Mouse (Mus musculus) heart, postnatal 4 days (tissue): ENCODE measurements at regions not wholly inside any gene's neighbourhood (a gene's known extent, or its start where the extent isn't known, plus 50 kb on each side); places are given as distances from the start of the nearest gene placed in this dataset.

Experiments used
- DNase-seq: peaks from one replicate; pipeline ENCODE4 v3.0.0; 2021

- no peak for DNase-seq
Observed at GRCm38 (mm10) chr2:167778271-167778670, 88.6 kb upstream of the Tmem189 start.

DNA sequence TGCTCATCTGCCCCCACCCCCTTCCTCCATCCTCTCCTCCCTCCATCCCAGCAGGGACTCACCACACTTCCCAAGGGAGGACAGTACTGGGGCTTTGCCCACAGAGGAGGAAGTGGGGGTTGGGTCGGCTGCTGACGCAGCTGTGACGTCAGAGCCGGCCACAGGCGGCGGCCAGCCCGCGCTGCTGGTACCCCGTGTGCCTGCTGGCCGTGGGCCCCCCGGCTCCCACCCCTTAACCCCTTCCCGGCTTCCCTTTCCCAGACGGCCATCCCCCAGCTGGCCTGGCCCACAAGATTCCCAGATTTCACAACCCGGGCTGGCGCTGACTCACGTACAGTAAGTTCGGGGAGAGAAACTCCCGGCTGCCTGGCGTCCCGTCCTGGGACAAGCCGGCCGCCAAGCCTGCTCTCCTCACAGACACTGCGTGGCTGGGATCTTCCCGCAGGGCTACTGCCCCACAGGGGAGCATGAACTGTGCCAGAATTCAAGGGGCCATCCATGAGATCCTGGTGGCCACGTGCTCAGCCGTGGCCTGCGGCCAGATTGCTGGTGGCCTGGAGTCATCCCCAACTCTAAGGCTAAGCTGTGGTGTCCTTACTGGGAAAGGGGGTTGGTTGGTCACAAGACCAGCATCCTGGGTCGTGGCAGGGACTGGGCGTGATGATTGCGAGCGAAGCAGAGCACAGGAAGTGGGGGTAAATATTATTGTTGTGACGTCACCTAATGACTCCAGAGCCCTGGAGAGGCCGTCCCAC lies 87.9 kb upstream of the Tmem189 start:
- DNase-seq, result peak; percentile 91

GRCm38 (mm10) chr2:167776251-167777168 lies 86.9 kb upstream of the Tmem189 start:
- no peak for DNase-seq

- DNase-seq, result peak; percentile 47
Observed at GRCm38 (mm10) chr2:167775218-167775915, 85.7 kb upstream of the Tmem189 start.

DNA sequence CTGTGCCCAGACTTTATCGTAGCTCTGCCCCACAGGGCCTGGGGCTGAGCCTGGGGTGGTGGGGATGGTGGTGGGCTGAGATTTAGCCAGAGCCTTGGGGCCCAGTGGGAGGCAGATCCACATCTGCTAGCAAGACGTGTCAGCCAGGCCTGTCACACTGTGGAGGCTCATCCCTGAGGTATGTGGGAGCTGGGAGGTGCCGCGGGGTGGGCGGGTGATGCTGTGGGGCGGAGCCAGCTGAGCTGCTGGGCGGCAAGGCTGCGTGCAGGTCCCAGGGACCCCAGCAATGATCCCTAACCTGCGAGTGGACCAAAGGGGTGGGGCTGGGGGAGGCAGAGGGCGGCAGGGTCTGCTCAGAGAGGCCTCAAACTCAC lies 85.2 kb upstream of the Tmem189 start:
- no peak for DNase-seq

DNA sequence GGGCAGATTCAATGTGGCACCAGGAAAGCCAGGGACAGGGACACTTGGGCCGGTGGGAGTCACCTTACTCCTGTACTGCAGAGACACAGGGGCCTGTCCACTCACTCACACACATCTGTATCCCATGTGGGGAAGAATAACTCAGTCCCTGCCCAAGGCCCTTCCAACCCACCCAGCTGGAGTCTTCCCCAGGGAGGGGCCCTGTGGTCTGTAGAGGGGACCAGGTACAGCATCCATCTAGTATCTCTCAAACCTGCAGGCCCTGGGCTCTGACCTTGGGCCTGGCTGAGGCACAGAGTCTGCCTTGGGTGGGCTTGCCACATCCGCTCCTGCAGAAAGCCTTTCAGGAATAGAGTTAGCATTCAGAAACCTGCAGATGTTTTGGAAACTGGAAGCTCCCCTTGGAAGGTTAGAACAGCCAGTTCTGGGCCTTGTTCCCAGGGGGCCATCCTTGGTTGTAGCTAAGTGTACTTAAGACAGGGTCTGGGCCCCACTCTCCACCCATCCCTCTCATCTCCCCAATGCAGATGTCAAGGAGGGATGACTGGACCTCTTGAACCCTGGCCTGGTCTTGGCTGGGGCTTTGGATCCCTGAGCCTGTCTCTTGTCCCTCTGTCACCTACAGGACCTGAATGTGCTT lies 84.7 kb upstream of the Tmem189 start:
- no peak for DNase-seq

GRCm38 (mm10) chr2:167772834-167773233 lies 83.2 kb upstream of the Tmem189 start:
- DNase-seq, result no peak

DNA sequence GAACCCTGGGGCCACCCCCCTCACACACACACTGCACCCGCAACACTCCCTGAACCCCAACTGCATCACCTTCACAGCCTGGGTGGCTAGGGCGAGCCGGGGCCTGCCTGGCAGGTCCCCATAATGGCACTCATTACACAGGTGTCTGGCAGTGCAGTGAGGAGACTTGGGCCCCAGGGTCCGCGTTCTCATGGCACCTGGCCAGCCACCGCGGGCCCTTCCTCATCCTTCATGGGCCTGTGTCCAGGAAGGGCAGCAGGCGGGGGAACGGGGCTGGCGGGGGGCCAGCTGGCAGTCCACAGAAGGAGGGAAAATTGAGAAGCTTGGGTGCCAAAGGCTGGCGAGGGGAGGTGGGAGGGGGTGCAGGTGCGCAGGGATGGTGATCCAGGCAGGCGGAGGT lies 78.3 kb upstream of the Tmem189 start:
- DNase-seq, result peak; percentile 65

GRCm38 (mm10) chr2:167767371-167767770 lies 77.7 kb upstream of the Tmem189 start:
- no peak for DNase-seq

GRCm38 (mm10) chr2:167765811-167766210 lies 76.2 kb upstream of the Tmem189 start:
- DNase-seq, result no peak

GRCm38 (mm10) chr2:167765072-167765800 lies 75.6 kb upstream of the Tmem189 start:
- DNase-seq, result peak; percentile 94

- no peak for DNase-seq
Observed at GRCm38 (mm10) chr2:167763891-167764410, 74.3 kb upstream of the Tmem189 start.

GRCm38 (mm10) chr2:167761404-167761936 lies 71.8 kb upstream of the Tmem189 start:
- no peak for DNase-seq

GRCm38 (mm10) chr2:167760681-167761403 lies 71.2 kb upstream of the Tmem189 start:
- DNase-seq, result no peak

GRCm38 (mm10) chr2:167759603-167760390 lies 70.2 kb upstream of the Tmem189 start:
- DNase-seq, result peak; percentile 27

GRCm38 (mm10) chr2:167757157-167757780 lies 67.6 kb upstream of the Tmem189 start:
- DNase-seq, result peak; percentile 51

GRCm38 (mm10) chr2:167756721-167757120 lies 67.1 kb upstream of the Tmem189 start:
- no peak for DNase-seq

DNA sequence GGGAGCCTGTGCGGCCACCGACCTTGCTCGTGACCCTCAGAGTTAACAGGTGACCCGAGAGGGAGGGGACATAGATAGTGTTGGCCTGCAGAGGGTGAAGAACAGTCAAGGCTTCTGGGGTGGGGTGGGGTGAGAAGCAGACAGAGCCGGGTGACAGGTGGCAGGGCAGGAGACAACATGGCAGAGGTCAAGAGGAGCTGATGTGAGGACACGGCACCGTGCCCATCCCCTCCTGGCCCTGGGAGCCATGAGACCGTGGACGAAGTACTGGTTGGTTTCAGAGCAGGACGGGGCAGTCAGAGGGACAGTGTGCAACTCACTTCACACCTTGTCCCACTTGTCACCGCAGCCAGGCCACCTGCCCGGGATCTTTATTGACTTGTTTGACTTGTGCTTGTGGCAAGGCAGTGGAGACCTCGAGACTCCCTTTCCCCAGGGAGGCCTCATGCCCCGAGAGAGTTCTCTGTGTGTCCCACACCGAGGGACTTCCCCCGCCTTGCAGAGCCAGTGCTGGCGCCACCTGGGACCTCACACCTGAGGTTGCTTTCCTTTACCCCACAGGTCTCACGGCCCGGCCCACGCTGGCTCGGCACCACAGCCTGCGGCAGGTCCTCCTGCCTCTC lies 65.4 kb upstream of the Tmem189 start:
- no peak for DNase-seq

DNA sequence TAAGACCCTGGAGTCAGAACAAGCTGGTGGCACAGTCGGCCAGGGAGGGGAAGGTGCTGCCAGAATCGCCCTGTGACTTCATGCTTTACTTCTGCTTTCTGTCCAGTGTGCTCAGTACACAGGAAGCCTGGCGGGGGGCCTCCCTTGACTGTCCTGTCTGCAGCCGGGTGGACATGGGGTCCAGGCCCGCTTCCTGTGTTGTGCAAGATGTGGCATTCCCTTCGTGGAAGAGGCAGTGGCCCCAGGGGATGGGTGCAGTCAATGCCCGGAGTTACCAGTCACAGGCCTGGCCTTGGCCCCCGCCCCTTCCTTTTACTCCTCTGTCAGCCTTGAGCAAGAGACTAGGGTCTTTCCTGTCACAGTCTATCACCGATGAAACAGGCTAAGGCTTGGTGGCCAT lies 64.3 kb upstream of the Tmem189 start:
- peak; percentile 36 for DNase-seq
